Mouse (Mus musculus): ENCODE measurements at regions not wholly inside any gene's neighbourhood (a gene's known extent, or its start where the extent isn't known, plus 50 kb on each side); places are given as distances from the start of the nearest gene placed in this dataset.

- Histone ChIP-seq H3K9me3 (ENCODE audit: control insufficient read depth, low read length) (no peaks in the 10 kb centered on the region), H3K27me3 (replicated peaks; ENCODE audit: control insufficient read depth, insufficient read depth, low read length) (no peaks in the 10 kb centered on the region), H3K27ac (ENCODE audit: low read depth, low read length) (no peak overlapping the region), H3K9ac (ENCODE audit: low read depth, low read length) (no peak overlapping the region), H3K4me2 (no peak overlapping the region), H3K4me3 (ENCODE audit: low read depth, low read length) (no peak overlapping the region), H3K36me3 (ENCODE audit: control insufficient read depth, insufficient read depth, low read length) (no peaks in the 10 kb centered on the region), H3K4me1 (replicated peaks; ENCODE audit: control insufficient read depth, insufficient read depth, low read length) (no peaks in the 10 kb centered on the region)
- ATAC-seq (replicated peaks; ENCODE audit: low FRiP score) = no peak
- no peak for DNase-seq (ENCODE audit: low spot score)
- 59% methylated on average over 9 of the region's 9 CpGs for WGBS
These were observed 150.2 kb upstream of the Spred2 start for GRCm38 (mm10) chr11:19774010-19774409.

- Histone ChIP-seq H3K4me3 (ENCODE audit: low read depth, low read length) (no peak overlapping the region), H3K4me2 (no peak overlapping the region), H3K4me1 (replicated peaks; ENCODE audit: control insufficient read depth, insufficient read depth, low read length) (no peaks in the 10 kb centered on the region), H3K36me3 (ENCODE audit: control insufficient read depth, insufficient read depth, low read length) (no peaks in the 10 kb centered on the region), H3K9me3 (ENCODE audit: control insufficient read depth, low read length) (no peaks in the 10 kb centered on the region), H3K9ac (ENCODE audit: low read depth, low read length) (no peak overlapping the region), H3K27ac (ENCODE audit: low read depth, low read length) (no peak overlapping the region), H3K27me3 (replicated peaks; ENCODE audit: control insufficient read depth, insufficient read depth, low read length) (no peaks in the 10 kb centered on the region)
- 81% methylated on average over 4 of the region's 4 CpGs for WGBS
- no peak for ATAC-seq (replicated peaks; ENCODE audit: low FRiP score)
- DNase-seq (ENCODE audit: low spot score) = no peak
These were observed 148.4 kb upstream of the Spred2 start for GRCm38 (mm10) chr11:19775741-19776140.

DNA sequence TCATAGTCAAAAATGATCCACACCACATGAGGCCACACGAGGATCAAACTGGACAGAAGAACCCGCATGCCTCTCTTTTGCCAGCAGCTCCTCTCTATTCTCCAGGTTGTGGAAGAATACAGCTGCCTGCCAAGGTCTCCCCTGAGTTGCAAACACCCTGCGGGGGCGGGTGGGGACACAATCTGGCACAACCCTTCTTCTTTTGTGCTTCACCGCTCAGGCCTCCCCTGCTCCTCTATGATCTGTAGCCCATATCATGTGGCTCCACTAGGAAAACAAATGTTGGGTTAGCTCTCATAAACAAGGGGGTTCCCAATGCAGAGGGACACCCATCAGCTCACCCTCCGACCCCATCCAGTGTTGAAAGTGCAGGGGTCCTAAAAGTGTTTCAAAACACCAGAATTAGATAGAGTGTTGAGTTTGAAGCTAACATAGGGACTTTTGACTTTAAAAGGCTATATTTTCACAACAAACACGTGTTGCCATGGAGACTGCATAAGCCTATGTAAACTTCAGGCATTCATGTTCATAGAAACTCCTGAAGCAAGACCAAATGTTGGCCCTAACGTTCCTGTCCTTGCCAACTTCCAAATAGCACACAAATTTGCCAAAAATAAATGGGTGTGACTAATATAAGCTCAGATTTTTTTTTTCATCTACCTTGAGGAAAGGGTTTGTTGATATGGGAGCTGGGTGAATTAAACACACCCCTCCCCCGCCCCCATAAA lies 147.5 kb upstream of the Spred2 start:
- H3K4me3 ChIP-seq (ENCODE audit: low read depth, low read length) = no peak overlapping the region
- ATAC-seq (replicated peaks; ENCODE audit: low FRiP score) (no peak), DNase-seq (ENCODE audit: low spot score) (no peak)
- no peaks in the 10 kb centered on the region for H3K9me3 ChIP-seq (ENCODE audit: control insufficient read depth, low read length)
- no peaks in the 10 kb centered on the region for H3K4me1 ChIP-seq (replicated peaks; ENCODE audit: control insufficient read depth, insufficient read depth, low read length)
- H3K9ac ChIP-seq (ENCODE audit: low read depth, low read length) = no peak overlapping the region
- no peak overlapping the region for H3K27ac ChIP-seq (ENCODE audit: low read depth, low read length)
- H3K36me3 ChIP-seq (ENCODE audit: control insufficient read depth, insufficient read depth, low read length) = no peaks in the 10 kb centered on the region
- H3K27me3 ChIP-seq (replicated peaks; ENCODE audit: control insufficient read depth, insufficient read depth, low read length) = no peaks in the 10 kb centered on the region
- H3K4me2 ChIP-seq = no peak overlapping the region
- WGBS = 80% methylated on average over 9 of the region's 9 CpGs

DNA sequence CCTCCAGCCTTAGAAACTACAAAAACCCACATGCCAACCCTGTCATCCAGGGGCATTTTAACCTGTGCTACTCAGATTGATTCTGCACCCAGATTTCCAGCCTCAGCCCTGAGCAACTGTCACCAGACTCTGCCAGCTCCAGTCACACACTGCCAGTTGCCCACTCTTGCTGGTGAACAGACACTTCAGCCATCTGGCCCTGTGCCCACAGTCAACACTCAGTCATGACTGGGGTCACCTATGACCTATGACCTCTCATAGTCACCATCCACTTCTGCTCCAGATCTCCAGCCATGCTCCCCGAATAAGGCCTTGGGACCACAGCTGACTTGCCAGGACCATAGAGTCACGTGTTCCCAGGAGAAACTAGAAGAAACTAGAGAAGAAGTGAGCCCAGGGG lies 146.0 kb upstream of the Spred2 start:
- Histone ChIP-seq H3K4me1 (replicated peaks; ENCODE audit: control insufficient read depth, insufficient read depth, low read length) (no peaks in the 10 kb centered on the region), H3K27me3 (replicated peaks; ENCODE audit: control insufficient read depth, insufficient read depth, low read length) (no peaks in the 10 kb centered on the region), H3K27ac (ENCODE audit: low read depth, low read length) (no peak overlapping the region)

GRCm38 (mm10) chr11:19785110-19785509 lies 139.1 kb upstream of the Spred2 start:
- no peaks in the 10 kb centered on the region for H3K36me3 ChIP-seq (ENCODE audit: control insufficient read depth, insufficient read depth, low read length)
- H3K4me2 ChIP-seq = no peak overlapping the region
- H3K4me1 ChIP-seq (replicated peaks; ENCODE audit: control insufficient read depth, insufficient read depth, low read length) = no peaks in the 10 kb centered on the region
- no peak for ATAC-seq (replicated peaks; ENCODE audit: low FRiP score)
- H3K9me3 ChIP-seq (ENCODE audit: control insufficient read depth, low read length) = no peaks in the 10 kb centered on the region
- no peak overlapping the region for H3K4me3 ChIP-seq (ENCODE audit: low read depth, low read length)
- H3K27ac ChIP-seq (ENCODE audit: low read depth, low read length) = no peak overlapping the region
- H3K9ac ChIP-seq (ENCODE audit: low read depth, low read length) = no peak overlapping the region
- no peak for DNase-seq (ENCODE audit: low spot score)
- 66% methylated on average over 14 of the region's 14 CpGs for WGBS
- H3K27me3 ChIP-seq (replicated peaks; ENCODE audit: control insufficient read depth, insufficient read depth, low read length) = no peaks in the 10 kb centered on the region

More for the DNA sequence above, 146.0 kb upstream of the Spred2 start:
- Histone ChIP-seq H3K4me3 (ENCODE audit: low read depth, low read length) (no peak overlapping the region), H3K36me3 (ENCODE audit: control insufficient read depth, insufficient read depth, low read length) (no peaks in the 10 kb centered on the region), H3K9me3 (ENCODE audit: control insufficient read depth, low read length) (no peaks in the 10 kb centered on the region), H3K9ac (ENCODE audit: low read depth, low read length) (no peak overlapping the region), H3K4me2 (no peak overlapping the region)
- DNase-seq (ENCODE audit: low spot score) = no peak
- no peak for ATAC-seq (replicated peaks; ENCODE audit: low FRiP score)
- 72% methylated on average over 2 of the region's 2 CpGs for WGBS

GRCm38 (mm10) chr11:19796950-19797670 lies 127.1 kb upstream of the Spred2 start:
- WGBS = 75% methylated on average over 4 of the region's 4 CpGs
- ATAC-seq (replicated peaks; ENCODE audit: low FRiP score) (no peak), DNase-seq (ENCODE audit: low spot score) (no peak)
- Histone ChIP-seq H3K4me2 (no peak overlapping the region), H3K9ac (ENCODE audit: low read depth, low read length) (no peak overlapping the region), H3K36me3 (ENCODE audit: control insufficient read depth, insufficient read depth, low read length) (no peaks in the 10 kb centered on the region), H3K4me1 (replicated peaks; ENCODE audit: control insufficient read depth, insufficient read depth, low read length) (no peaks in the 10 kb centered on the region), H3K4me3 (ENCODE audit: low read depth, low read length) (no peak overlapping the region), H3K27me3 (replicated peaks; ENCODE audit: control insufficient read depth, insufficient read depth, low read length) (no peaks in the 10 kb centered on the region), H3K27ac (ENCODE audit: low read depth, low read length) (no peak overlapping the region), H3K9me3 (ENCODE audit: control insufficient read depth, low read length) (no peaks in the 10 kb centered on the region)

- no peak for DNase-seq (ENCODE audit: low spot score)
- Histone ChIP-seq H3K4me3 (ENCODE audit: low read depth, low read length) (no peak overlapping the region), H3K36me3 (ENCODE audit: control insufficient read depth, insufficient read depth, low read length) (no peaks in the 10 kb centered on the region), H3K27me3 (replicated peaks; ENCODE audit: control insufficient read depth, insufficient read depth, low read length) (no peaks in the 10 kb centered on the region), H3K4me1 (replicated peaks; ENCODE audit: control insufficient read depth, insufficient read depth, low read length) (no peaks in the 10 kb centered on the region), H3K4me2 (no peak overlapping the region), H3K9ac (ENCODE audit: low read depth, low read length) (no peak overlapping the region), H3K9me3 (ENCODE audit: control insufficient read depth, low read length) (no peaks in the 10 kb centered on the region), H3K27ac (ENCODE audit: low read depth, low read length) (no peak overlapping the region)
- ATAC-seq (replicated peaks; ENCODE audit: low FRiP score) = no peak
- WGBS = 71% methylated on average over 7 of the region's 7 CpGs
These were observed 114.8 kb upstream of the Spred2 start for GRCm38 (mm10) chr11:19809359-19809758.

DNA sequence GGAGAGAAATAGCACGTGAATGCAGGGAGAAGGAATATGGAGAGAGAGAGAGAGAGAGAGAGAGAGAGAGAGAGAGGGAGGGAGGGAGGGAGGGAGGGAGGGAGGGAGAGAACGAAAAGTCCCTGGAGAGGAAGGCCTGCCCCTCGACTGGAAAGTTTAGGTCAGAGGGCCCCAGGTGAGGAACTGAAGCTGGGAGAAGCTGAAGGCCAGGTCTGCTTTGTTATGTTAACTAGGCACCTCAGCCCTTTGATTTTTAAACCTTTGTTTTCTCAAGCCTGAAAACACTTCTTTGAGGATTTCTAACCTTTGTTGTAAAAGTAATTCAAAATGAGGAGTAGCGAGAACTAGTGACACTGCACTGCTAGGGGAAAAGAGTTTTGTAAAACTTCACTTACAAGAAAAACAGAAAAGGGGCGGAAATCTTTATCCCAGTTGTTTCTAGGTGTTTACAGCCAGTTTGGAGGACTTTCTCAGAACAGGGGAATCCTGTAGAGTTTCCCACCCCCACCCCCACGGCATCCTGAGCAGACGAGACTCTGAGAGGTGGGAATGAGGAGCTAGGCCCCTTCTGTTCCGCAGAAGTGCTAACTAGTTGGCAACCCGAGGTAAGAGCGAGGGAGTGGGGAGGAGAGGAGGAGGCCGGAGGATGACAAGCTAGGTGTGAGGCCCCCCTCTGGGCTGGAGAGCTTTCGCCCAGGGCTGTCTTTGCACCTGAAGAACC lies 112.7 kb upstream of the Spred2 start:
- Histone ChIP-seq H3K36me3 (ENCODE audit: control insufficient read depth, insufficient read depth, low read length) (no peaks in the 10 kb centered on the region), H3K27me3 (replicated peaks; ENCODE audit: control insufficient read depth, insufficient read depth, low read length) (no peaks in the 10 kb centered on the region), H3K4me1 (replicated peaks; ENCODE audit: control insufficient read depth, insufficient read depth, low read length) (no peaks in the 10 kb centered on the region), H3K27ac (ENCODE audit: low read depth, low read length) (no peak overlapping the region), H3K4me2 (no peak overlapping the region), H3K4me3 (ENCODE audit: low read depth, low read length) (no peak overlapping the region), H3K9ac (ENCODE audit: low read depth, low read length) (no peak overlapping the region), H3K9me3 (ENCODE audit: control insufficient read depth, low read length) (no peaks in the 10 kb centered on the region)
- WGBS = 38% methylated on average over 11 of the region's 12 CpGs
- no peak for ATAC-seq (replicated peaks; ENCODE audit: low FRiP score)
- DNase-seq (ENCODE audit: low spot score) = no peak

Data from liver, embryonic 11.5 days (tissue).